Mouse (Mus musculus): Measurements from ENCODE around the gene Golga5. TPM values are rescaled to one million over a fixed set of nuclear protein-coding genes. Genes with fewer than 3 reads are reported as not detected.

Golga5 gene
- polyA plus RNA-seq (2012; ENCODE audit: insufficient read depth, insufficient read length, low replicate concordance, missing spikeins) = not detected in 2 replicates

DNA sequence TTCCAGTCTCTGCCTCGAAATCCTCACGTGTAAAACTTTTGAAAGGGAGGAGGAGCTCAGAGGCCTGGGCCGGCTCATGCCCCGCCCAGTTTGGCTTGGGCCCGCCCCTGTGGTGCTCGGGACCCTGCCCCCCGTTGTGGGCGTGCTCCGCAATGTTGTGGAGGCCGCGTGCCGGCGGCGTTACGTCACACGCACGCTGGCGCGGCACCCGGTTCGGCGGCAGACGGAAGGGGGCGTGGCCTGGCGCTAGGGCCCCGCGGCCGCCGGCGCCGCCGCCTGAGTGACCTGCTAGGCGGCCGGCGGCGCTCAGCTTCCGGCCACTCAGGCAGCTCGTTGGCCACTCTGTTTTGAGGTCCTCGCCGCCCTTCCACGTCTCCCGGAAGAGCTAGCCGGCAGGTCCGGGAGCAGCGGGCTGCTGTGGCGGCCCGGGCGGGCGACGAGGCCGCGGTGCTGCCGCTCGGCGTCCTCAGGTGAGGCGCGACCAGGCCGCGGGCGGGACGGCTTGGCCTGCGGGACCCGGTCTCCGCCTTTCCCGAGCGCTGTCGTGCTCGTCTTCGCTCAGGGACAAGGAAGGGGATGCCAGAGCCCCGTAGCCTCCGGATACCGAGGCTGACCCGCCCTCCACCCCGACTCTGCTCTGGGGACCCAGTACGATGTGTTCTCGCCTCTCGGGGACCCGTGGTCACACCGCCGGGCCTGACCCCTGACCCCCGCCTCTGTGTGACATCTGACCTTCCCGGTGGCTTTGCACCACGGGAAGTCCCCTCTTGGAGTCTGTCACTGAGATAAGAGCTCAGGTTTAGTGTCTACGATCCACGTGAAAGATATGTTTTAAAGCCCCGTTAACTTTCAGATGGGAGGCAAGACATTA is at the start of gene Golga5:
Golga5 (plus strand) TSS at position 242 of the 871 bp plus-strand sequence.
- under 1% methylated on average over 86 of the region's 86 CpGs for WGBS
- H3K4me1 ChIP-seq (ENCODE audit: control insufficient read depth, insufficient read depth, low read length) = no peaks in the 10 kb centered on the region

DNA sequence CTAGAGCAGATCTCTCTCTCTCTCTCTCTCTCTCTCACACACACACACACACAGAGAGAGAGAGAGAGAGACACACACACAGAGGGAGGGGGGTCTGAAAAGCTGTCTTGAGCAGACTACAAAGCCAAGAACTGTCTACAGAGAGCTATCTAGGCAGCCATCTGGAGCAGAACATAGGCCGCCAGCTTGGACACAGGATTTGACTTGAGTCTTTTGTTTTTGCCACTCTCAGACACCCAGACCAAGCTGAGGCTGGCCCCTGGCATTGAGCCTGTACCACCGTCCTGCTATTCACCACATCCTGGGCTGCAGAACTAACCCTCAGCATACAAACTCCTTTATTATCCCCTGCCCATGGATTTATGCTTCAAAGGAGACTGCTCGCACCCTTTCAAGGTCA is 49.4 kb upstream of the Golga5 start:
- TF ChIP-seq CTCF (IDR thresholded peaks at IDR 0.05; ENCODE audit: insufficient read depth, low read depth, low read length) (no peak), POLR2A (IDR thresholded peaks at IDR 0.05; ENCODE audit: insufficient read depth, low read depth, low read length) (no peak)
- WGBS = 54% methylated on average over 3 of the region's 3 CpGs
- H3K27ac ChIP-seq (ENCODE audit: insufficient read depth, low read depth, low read length) = peak overlapping the region; percentile 53; the same call in 1 of the 2 replicates

More for the DNA sequence above, at the start of gene Golga5:
- H3K27ac ChIP-seq (ENCODE audit: insufficient read depth, low read depth, low read length) = no peak within 1 kb of the TSS
- TF ChIP-seq CTCF (IDR thresholded peaks at IDR 0.05; ENCODE audit: insufficient read depth, low read depth, low read length) (no peak), POLR2A (IDR thresholded peaks at IDR 0.05; ENCODE audit: insufficient read depth, low read depth, low read length) (peak; percentile 52; the same call in 1 of the 2 replicates)
- peak within 1 kb of the TSS; percentile 62 for H3K4me3 ChIP-seq (ENCODE audit: insufficient read depth, low read depth, low read length)

DNA sequence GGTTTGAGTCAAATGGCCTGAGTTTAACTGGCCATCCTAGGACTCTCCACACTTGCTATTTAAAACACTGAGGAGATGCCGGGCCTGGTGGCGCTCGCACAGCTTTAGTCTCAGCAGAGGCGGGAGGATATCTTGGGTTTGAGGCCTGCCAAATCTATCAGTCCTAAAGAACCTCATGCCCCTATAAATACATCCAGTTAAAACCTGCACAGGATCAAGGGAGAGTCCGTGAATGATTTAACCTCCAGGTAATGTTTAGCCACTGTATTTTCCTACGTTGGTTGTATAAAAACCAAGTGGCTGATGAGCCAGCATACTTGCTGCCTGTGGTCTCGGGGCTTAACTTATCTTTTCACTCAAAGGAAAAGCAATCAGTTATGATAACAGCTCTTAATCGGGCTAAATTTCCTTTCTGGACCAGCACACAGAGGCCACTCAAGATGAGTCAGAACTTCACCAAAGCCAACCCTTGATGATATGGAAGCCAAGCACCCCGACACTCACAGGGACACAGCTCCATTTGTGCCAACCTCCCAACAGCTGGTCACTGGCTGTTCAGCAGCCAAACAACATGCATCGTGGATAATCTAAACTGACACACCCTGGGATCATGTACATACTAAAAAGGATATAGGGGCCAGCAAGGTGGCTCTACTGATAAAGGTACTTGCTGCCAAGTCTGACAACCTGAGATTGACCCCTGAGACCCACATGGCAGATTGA is 48.6 kb upstream of the Golga5 start:
- no peak overlapping the region for H3K27ac ChIP-seq (ENCODE audit: insufficient read depth, low read depth, low read length)
- no peak overlapping the region for H3K4me3 ChIP-seq (ENCODE audit: insufficient read depth, low read depth, low read length)
- no peak for TF ChIP-seq POLR2A (IDR thresholded peaks at IDR 0.05; ENCODE audit: insufficient read depth, low read depth, low read length)
- TF ChIP-seq CTCF (IDR thresholded peaks at IDR 0.05; ENCODE audit: insufficient read depth, low read depth, low read length) = no peak
- peaks cover 24% of the 10 kb centered on the region for H3K4me1 ChIP-seq (ENCODE audit: control insufficient read depth, insufficient read depth, low read length)
- 81% methylated on average over 10 of the region's 10 CpGs for WGBS

More for the DNA sequence above, 49.4 kb upstream of the Golga5 start:
- H3K4me3 ChIP-seq (ENCODE audit: insufficient read depth, low read depth, low read length) = no peak overlapping the region
- H3K4me1 ChIP-seq (ENCODE audit: control insufficient read depth, insufficient read depth, low read length) = peaks cover 28% of the 10 kb centered on the region

DNA sequence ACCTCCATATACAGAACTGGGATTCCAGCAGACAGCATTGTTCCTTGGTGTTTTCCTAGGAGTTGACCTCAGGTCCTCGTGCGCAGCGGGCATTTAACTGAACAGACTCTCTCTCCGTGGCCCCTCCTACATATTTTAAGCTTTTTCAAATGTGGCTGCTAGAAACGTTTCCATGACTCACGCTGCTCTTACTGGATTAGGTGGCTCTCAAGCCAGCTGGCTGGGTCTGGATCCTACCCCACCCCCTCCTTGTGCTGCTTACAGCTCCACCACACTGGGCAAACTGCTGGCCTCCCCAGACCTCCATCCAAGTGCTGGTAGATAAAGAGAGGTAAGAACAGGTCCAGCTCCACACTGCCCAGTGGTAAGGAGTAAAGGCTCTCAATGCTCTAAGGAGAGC is 46.9 kb upstream of the Golga5 start:
- Histone ChIP-seq H3K4me1 (ENCODE audit: control insufficient read depth, insufficient read depth, low read length) (peaks cover 12% of the 10 kb centered on the region), H3K4me3 (ENCODE audit: insufficient read depth, low read depth, low read length) (no peak overlapping the region), H3K27ac (ENCODE audit: insufficient read depth, low read depth, low read length) (0 out of 2 replicates have a peak overlapping the region, but pooled peaks have one; percentile 5)
- 33% methylated on average over 6 of the region's 6 CpGs for WGBS
- TF ChIP-seq POLR2A (IDR thresholded peaks at IDR 0.05; ENCODE audit: insufficient read depth, low read depth, low read length) = no peak
- no peak for TF ChIP-seq CTCF (IDR thresholded peaks at IDR 0.05; ENCODE audit: insufficient read depth, low read depth, low read length)

DNA sequence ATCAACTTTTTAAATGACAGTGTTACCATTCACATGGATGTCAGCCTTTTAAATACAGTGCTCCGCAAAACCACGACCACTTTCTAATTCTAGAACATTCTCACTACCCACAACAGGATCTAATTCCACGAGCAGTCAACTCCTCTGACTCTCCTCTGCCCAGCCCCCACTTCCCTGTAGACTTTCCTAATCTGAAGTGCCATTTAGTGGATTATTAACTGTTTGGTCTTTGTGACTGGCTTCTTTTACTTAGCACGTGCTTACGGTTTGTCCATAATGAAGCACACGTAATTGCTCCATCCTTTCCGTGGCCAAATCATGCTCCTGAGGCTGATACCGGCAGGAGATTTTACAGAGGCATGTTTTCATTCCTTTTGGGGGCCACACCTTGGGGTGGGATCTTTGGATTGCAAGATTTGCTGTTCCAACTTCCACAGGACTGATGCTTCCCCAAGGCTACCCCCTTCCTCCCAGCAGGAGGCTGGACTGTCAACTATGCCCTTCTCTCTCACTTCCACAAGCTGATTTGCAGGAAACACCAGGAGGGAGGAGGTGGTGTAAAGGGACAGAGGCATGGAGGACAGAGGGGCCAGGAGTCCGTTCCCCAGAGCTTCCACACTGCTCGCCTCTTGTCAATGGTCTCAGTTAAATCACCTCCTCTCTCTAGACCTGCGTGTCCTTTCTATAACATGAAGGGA is 46.2 kb upstream of the Golga5 start:
- TF ChIP-seq CTCF (IDR thresholded peaks at IDR 0.05; ENCODE audit: insufficient read depth, low read depth, low read length) = no peak
- TF ChIP-seq POLR2A (IDR thresholded peaks at IDR 0.05; ENCODE audit: insufficient read depth, low read depth, low read length) = no peak
- no peak overlapping the region for H3K27ac ChIP-seq (ENCODE audit: insufficient read depth, low read depth, low read length)
- peaks cover 11% of the 10 kb centered on the region for H3K4me1 ChIP-seq (ENCODE audit: control insufficient read depth, insufficient read depth, low read length)
- 82% methylated on average over 11 of the region's 11 CpGs for WGBS
- H3K4me3 ChIP-seq (ENCODE audit: insufficient read depth, low read depth, low read length) = no peak overlapping the region

DNA sequence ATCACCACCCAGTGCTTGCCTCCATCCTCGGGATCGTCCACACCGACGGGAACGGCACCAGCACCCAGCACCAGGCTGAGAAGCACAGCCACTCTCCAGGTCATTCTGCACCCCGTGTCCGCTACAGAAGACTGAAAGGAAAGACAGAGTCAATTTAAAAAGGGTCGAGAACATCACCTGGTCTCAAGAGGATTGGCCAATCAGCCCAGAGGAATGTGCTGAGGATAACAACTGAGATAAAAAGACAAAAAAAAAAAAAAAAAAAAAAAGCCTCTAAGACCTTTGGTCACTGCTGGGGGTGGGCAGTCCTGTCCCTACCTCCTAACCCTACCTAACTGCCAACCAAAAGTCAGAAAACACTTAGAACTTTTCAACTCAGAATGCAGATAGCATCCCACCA is 45.3 kb upstream of the Golga5 start:
- no peak for TF ChIP-seq POLR2A (IDR thresholded peaks at IDR 0.05; ENCODE audit: insufficient read depth, low read depth, low read length)
- TF ChIP-seq CTCF (IDR thresholded peaks at IDR 0.05; ENCODE audit: insufficient read depth, low read depth, low read length) = no peak
- WGBS = 93% methylated on average over 8 of the region's 8 CpGs

DNA sequence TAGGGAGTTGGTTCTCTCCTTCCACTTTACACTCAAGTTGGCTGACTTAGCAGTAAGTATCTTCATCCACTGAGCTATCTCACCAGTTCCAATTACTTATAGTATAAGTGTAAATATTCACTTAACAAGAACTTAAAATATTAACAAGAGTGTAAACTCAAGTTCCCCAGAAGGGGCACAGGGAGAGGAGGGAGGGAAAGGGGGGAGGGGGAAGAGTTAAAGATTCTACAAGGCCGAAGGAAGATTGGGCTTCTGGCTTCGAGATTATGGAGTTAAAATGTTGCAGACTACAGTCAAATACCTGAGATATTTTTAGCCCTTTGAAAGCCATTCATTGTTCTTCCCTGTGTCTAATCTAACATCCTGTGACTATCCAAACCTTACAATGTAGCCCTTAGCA is 44.5 kb upstream of the Golga5 start:
- H3K27ac ChIP-seq (ENCODE audit: insufficient read depth, low read depth, low read length) = no peak overlapping the region

More for the DNA sequence above, 45.3 kb upstream of the Golga5 start:
- H3K27ac ChIP-seq (ENCODE audit: insufficient read depth, low read depth, low read length) = no peak overlapping the region
- H3K4me3 ChIP-seq (ENCODE audit: insufficient read depth, low read depth, low read length) = no peak overlapping the region
- peaks cover 11% of the 10 kb centered on the region for H3K4me1 ChIP-seq (ENCODE audit: control insufficient read depth, insufficient read depth, low read length)

DNA sequence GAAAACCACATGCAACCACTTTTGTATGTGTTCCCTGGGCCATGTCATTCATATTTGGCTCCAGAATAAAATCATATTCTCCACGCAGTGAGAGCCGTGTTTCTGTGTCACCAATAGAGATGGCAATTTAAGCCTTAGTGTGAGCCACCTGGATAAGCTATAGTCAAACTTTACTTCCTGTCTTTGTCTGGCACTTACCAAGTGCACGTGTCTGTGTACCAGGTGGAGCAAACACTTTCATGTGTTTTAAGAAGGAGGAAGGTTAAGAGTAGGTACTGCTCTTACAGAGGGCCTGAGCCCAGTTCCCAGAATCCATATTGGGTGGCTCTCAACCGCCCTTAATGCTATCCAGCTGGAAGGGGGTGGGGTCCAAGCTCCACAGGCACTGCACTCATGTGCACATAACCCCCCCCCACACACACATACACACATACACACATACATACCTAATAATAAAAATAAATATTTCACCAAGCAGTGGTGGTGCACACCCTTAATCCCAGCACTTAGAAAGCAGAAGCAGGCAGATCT is 43.8 kb upstream of the Golga5 start:
- Histone ChIP-seq H3K27ac (ENCODE audit: insufficient read depth, low read depth, low read length) (no peak overlapping the region), H3K4me1 (ENCODE audit: control insufficient read depth, insufficient read depth, low read length) (peaks cover 8% of the 10 kb centered on the region), H3K4me3 (ENCODE audit: insufficient read depth, low read depth, low read length) (no peak overlapping the region)
- no peak for TF ChIP-seq POLR2A (IDR thresholded peaks at IDR 0.05; ENCODE audit: insufficient read depth, low read depth, low read length)
- TF ChIP-seq CTCF (IDR thresholded peaks at IDR 0.05; ENCODE audit: insufficient read depth, low read depth, low read length) = no peak
- WGBS = 83% methylated on average over 4 of the region's 4 CpGs

More for the DNA sequence above, 44.5 kb upstream of the Golga5 start:
- WGBS = 76% methylated on average over 2 of the region's 2 CpGs
- no peak overlapping the region for H3K4me3 ChIP-seq (ENCODE audit: insufficient read depth, low read depth, low read length)
- TF ChIP-seq POLR2A (IDR thresholded peaks at IDR 0.05; ENCODE audit: insufficient read depth, low read depth, low read length) = no peak
- no peak for TF ChIP-seq CTCF (IDR thresholded peaks at IDR 0.05; ENCODE audit: insufficient read depth, low read depth, low read length)
- peaks cover 11% of the 10 kb centered on the region for H3K4me1 ChIP-seq (ENCODE audit: control insufficient read depth, insufficient read depth, low read length)

Data from olfactory bulb, adult 2 months (tissue).